Mouse (Mus musculus): Measurements from ENCODE around the gene Gstp2. TPM values are rescaled to one million over a fixed set of nuclear protein-coding genes. Genes with fewer than 3 reads are reported as not detected.

The Gstp2 gene
- total and polyA plus RNA-seq, 2 experiments from 2014 or later, result 9.7 to 17.0 TPM

DNA sequence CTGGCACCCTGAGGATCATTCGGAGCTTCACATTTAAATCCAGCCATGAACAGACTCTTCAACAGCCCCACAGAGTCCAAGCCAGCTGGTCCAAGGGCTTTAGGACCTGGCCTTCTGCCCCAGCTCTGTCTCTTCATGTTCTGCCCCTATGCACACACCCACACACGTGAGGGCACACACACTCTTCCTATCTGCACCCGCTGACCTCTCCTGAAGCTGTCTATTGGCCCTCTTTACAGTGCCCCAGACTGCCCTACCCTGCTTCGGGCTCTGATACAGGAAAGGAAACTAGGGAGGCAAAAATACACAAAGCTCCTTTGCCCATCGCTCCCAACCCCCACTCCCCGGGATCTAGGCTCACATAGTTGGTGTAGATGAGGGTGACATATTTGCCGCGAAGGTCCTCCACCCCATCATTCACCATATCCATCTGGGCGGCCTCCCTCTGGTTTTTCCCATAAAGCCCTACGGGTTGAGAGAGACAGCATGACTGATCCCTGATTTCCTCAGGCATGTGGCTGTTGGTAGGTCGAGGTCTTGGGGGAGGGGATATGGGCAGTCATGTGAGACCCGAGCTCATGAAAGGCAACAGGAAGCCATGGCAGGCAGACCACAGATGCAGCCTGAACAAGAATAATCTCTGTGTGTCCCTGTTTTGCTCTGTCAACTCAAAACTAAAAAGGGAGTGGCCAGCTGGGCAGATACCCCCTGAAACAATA is 9.3 kb downstream of the Gstp2 start:
- ATAC-seq (ENCODE audit: insufficient read depth, low read depth) (no peak), DNase-seq (ENCODE audit: low spot score) (no peak)
- H3K4me3 ChIP-seq (ENCODE audit: low read depth, low read length), result no peak overlapping the region
- peaks cover 8% of the 10 kb centered on the region for H3K4me1 ChIP-seq (ENCODE audit: control insufficient read depth, insufficient read depth)
- no peak overlapping the region for H3K9ac ChIP-seq (replicated peaks; ENCODE audit: low read depth, low read length)
- no peak overlapping the region for H3K27ac ChIP-seq (ENCODE audit: low read depth)
- TF ChIP-seq CTCF (IDR thresholded peaks at IDR 0.05; ENCODE audit: low read depth), result no peak
- no peak for TF ChIP-seq EP300 (IDR thresholded peaks at IDR 0.05; ENCODE audit: low read depth)
- 0 out of 2 replicates have a peak, but pooled peaks cover 6% of the 10 kb centered on the region for H3K36me3 ChIP-seq (replicated peaks; ENCODE audit: control insufficient read depth, insufficient read depth, low read length)
- no peaks in the 10 kb centered on the region for H3K9me3 ChIP-seq (replicated peaks; ENCODE audit: control insufficient read depth, low read length)
- no peaks in the 10 kb centered on the region for H3K27me3 ChIP-seq (ENCODE audit: control insufficient read depth, insufficient read depth, low read length)
- 73% methylated on average over 12 of the region's 12 CpGs for WGBS
- H3K4me2 ChIP-seq (ENCODE audit: low read depth, low read length), result no peak overlapping the region

DNA sequence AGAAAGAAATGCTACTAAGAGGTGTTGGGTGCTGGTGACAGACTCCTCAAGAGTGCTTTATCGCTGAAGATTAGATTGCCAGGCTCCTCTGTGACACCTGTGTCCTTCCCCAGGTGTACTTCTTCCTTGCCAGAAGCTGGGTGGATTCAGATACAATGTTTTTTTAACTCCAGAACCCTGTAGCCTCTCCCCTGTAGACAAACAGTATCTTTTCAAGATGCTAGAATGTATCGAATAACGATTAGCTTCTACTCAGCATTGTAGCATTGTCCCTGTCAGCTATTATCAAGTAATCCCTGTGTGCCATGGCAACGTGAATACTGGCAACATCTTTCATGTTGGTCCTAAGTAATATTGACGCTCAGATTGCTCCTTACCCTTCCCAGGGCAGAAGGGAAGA is 12.1 kb downstream of the Gstp2 start:
- Histone ChIP-seq H3K4me3 (ENCODE audit: low read depth, low read length) (no peak overlapping the region), H3K4me2 (ENCODE audit: low read depth, low read length) (no peak overlapping the region), H3K4me1 (ENCODE audit: control insufficient read depth, insufficient read depth) (peaks cover 8% of the 10 kb centered on the region), H3K9ac (replicated peaks; ENCODE audit: low read depth, low read length) (no peak overlapping the region), H3K27me3 (ENCODE audit: control insufficient read depth, insufficient read depth, low read length) (no peaks in the 10 kb centered on the region), H3K27ac (ENCODE audit: low read depth) (no peak overlapping the region), H3K36me3 (replicated peaks; ENCODE audit: control insufficient read depth, insufficient read depth, low read length) (0 out of 2 replicates have a peak, but pooled peaks cover 6% of the 10 kb centered on the region), H3K9me3 (replicated peaks; ENCODE audit: control insufficient read depth, low read length) (no peaks in the 10 kb centered on the region)
- 64% methylated on average over 5 of the region's 5 CpGs for WGBS
- TF ChIP-seq CTCF (IDR thresholded peaks at IDR 0.05; ENCODE audit: low read depth), result no peak
- no peak for TF ChIP-seq EP300 (IDR thresholded peaks at IDR 0.05; ENCODE audit: low read depth)
- ATAC-seq (ENCODE audit: insufficient read depth, low read depth) (no peak), DNase-seq (ENCODE audit: low spot score) (no peak)

DNA sequence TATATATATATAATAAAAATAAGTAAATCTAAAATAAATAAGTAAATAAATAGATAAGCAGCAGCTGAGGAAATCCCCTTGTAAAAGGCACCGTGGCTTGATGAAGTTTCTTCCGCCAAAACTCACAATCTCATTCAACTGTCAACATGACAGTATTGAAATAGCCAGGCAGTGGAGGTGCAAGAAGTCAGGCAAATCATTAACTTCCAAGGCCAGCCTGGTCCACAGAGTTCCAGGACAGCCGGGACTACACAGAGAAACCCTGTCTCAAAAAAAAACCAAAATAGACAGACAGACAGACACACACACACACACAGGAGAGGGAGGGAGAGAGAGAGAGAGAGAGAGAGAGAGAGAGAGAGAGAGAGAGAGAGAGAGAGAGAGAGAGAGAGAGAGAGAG is 12.5 kb downstream of the Gstp2 start:
- no peaks in the 10 kb centered on the region for H3K27me3 ChIP-seq (ENCODE audit: control insufficient read depth, insufficient read depth, low read length)
- no peak overlapping the region for H3K9ac ChIP-seq (replicated peaks; ENCODE audit: low read depth, low read length)
- H3K27ac ChIP-seq (ENCODE audit: low read depth), result no peak overlapping the region
- WGBS, result 65% methylated on average over 3 of the region's 3 CpGs
- H3K4me2 ChIP-seq (ENCODE audit: low read depth, low read length), result no peak overlapping the region
- no peak overlapping the region for H3K4me3 ChIP-seq (ENCODE audit: low read depth, low read length)
- ATAC-seq (ENCODE audit: insufficient read depth, low read depth) (no peak), DNase-seq (ENCODE audit: low spot score) (no peak)
- H3K9me3 ChIP-seq (replicated peaks; ENCODE audit: control insufficient read depth, low read length), result no peaks in the 10 kb centered on the region
- TF ChIP-seq EP300 (IDR thresholded peaks at IDR 0.05; ENCODE audit: low read depth) (no peak), CTCF (IDR thresholded peaks at IDR 0.05; ENCODE audit: low read depth) (no peak)
- H3K36me3 ChIP-seq (replicated peaks; ENCODE audit: control insufficient read depth, insufficient read depth, low read length), result 0 out of 2 replicates have a peak, but pooled peaks cover 6% of the 10 kb centered on the region
- H3K4me1 ChIP-seq (ENCODE audit: control insufficient read depth, insufficient read depth), result peaks cover 6% of the 10 kb centered on the region

- 46% methylated on average over 7 of the region's 7 CpGs for WGBS
- Histone ChIP-seq H3K9ac (replicated peaks; ENCODE audit: low read depth, low read length) (no peak overlapping the region), H3K27ac (ENCODE audit: low read depth) (no peak overlapping the region), H3K36me3 (replicated peaks; ENCODE audit: control insufficient read depth, insufficient read depth, low read length) (0 out of 2 replicates have a peak, but pooled peaks cover 6% of the 10 kb centered on the region), H3K27me3 (ENCODE audit: control insufficient read depth, insufficient read depth, low read length) (no peaks in the 10 kb centered on the region), H3K4me2 (ENCODE audit: low read depth, low read length) (no peak overlapping the region), H3K4me1 (ENCODE audit: control insufficient read depth, insufficient read depth) (peaks cover 4% of the 10 kb centered on the region), H3K4me3 (ENCODE audit: low read depth, low read length) (no peak overlapping the region), H3K9me3 (replicated peaks; ENCODE audit: control insufficient read depth, low read length) (no peaks in the 10 kb centered on the region)
- peak; percentile 3 for DNase-seq (ENCODE audit: low spot score)
- ATAC-seq (ENCODE audit: insufficient read depth, low read depth), result no peak
- TF ChIP-seq EP300 (IDR thresholded peaks at IDR 0.05; ENCODE audit: low read depth), result no peak
- TF ChIP-seq CTCF (IDR thresholded peaks at IDR 0.05; ENCODE audit: low read depth), result no peak
Measured at GRCm38 (mm10) chr19:4032668-4033067, 13.2 kb downstream of the Gstp2 start.

DNA sequence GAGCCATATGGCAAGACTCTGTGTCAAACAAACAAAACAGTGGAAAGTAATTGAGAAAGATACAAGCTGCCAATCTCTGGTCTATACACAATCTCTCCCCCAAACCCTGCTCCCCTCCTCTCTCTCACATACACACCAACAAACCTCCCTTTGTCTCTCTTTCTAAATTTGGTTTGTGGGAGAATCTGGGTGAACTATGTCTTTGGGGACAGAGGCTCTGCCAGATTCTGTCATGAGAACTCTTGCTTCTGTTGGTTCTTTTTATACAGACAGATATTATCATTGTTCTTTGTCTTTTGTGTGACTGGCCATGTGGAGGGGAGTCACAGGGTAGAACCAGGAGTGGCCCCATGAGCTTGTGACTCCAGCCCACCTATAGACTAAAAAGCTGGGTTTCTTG is 18.2 kb downstream of the Gstp2 start:
- no peak for ATAC-seq (ENCODE audit: insufficient read depth, low read depth)
- no peak for DNase-seq (ENCODE audit: low spot score)
- Histone ChIP-seq H3K9ac (replicated peaks; ENCODE audit: low read depth, low read length) (no peak overlapping the region), H3K36me3 (replicated peaks; ENCODE audit: control insufficient read depth, insufficient read depth, low read length) (no peaks in the 10 kb centered on the region), H3K4me2 (ENCODE audit: low read depth, low read length) (no peak overlapping the region), H3K27ac (ENCODE audit: low read depth) (no peak overlapping the region), H3K4me3 (ENCODE audit: low read depth, low read length) (no peak overlapping the region), H3K4me1 (ENCODE audit: control insufficient read depth, insufficient read depth) (no peaks in the 10 kb centered on the region), H3K9me3 (replicated peaks; ENCODE audit: control insufficient read depth, low read length) (no peaks in the 10 kb centered on the region), H3K27me3 (ENCODE audit: control insufficient read depth, insufficient read depth, low read length) (no peaks in the 10 kb centered on the region)
- TF ChIP-seq CTCF (IDR thresholded peaks at IDR 0.05; ENCODE audit: low read depth), result no peak
- no peak for TF ChIP-seq EP300 (IDR thresholded peaks at IDR 0.05; ENCODE audit: low read depth)

DNA sequence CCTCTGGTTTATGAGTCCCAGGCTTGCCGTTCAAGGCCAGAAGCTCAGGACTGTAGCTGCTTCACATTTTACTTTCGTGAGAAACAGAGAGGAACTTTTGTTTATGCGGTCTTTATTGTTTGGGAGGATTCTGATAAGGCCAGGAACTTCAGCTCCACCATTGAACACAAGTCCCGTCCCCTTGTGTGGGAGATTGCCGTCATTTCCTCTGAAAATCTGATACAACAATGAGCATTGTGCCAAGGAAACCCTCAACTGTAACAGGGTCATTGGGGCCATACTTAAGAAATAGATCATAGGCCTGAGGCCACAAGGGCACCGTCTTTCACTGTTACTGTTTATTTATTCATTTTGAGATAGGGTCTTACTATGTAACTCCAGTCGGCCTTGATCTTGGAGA is 22.6 kb downstream of the Gstp2 start:
- no peak for TF ChIP-seq EP300 (IDR thresholded peaks at IDR 0.05; ENCODE audit: low read depth)
- TF ChIP-seq CTCF (IDR thresholded peaks at IDR 0.05; ENCODE audit: low read depth), result no peak
- DNase-seq (ENCODE audit: low spot score) (no peak), ATAC-seq (ENCODE audit: insufficient read depth, low read depth) (no peak)
- H3K36me3 ChIP-seq (replicated peaks; ENCODE audit: control insufficient read depth, insufficient read depth, low read length), result no peaks in the 10 kb centered on the region
- H3K4me2 ChIP-seq (ENCODE audit: low read depth, low read length), result no peak overlapping the region
- no peak overlapping the region for H3K4me3 ChIP-seq (ENCODE audit: low read depth, low read length)
- H3K27ac ChIP-seq (ENCODE audit: low read depth), result no peak overlapping the region
- H3K9me3 ChIP-seq (replicated peaks; ENCODE audit: control insufficient read depth, low read length), result no peaks in the 10 kb centered on the region
- 47% methylated on average over 7 of the region's 7 CpGs for WGBS
- no peaks in the 10 kb centered on the region for H3K27me3 ChIP-seq (ENCODE audit: control insufficient read depth, insufficient read depth, low read length)
- H3K4me1 ChIP-seq (ENCODE audit: control insufficient read depth, insufficient read depth), result no peaks in the 10 kb centered on the region
- no peak overlapping the region for H3K9ac ChIP-seq (replicated peaks; ENCODE audit: low read depth, low read length)
